Comparison of ENCODE assay signal across 24 mouse cellular contexts in genomic region chr9:83646691-83647090, GRCm38 (mm10).
"Had no signal": no experiment of that assay in that cellular context is flagged by ENCODE, and none has a peak within 500 bp of the region (broad histone marks: within the 10 kb centered on the region; RNA-seq: fewer than 3 reads in every experiment).

No protein-coding gene starts in this region.

- H3K27ac ChIP-seq: heart, embryonic 10.5 days; hindbrain, embryonic 14.5 days; kidney, embryonic 15.5 days; kidney, postnatal 0 days; limb, embryonic 13.5 days; limb, embryonic 15.5 days; liver, embryonic 12.5 days; liver, embryonic 14.5 days had no signal

- H3K9ac ChIP-seq: forebrain, postnatal 0 days; heart, embryonic 12.5 days; hindbrain, embryonic 14.5 days; kidney, embryonic 15.5 days; limb, embryonic 13.5 days; limb, embryonic 15.5 days; liver, embryonic 12.5 days; liver, embryonic 14.5 days had no signal

- H3K4me1 ChIP-seq: liver, embryonic 12.5 days had no signal

- H3K9me3 ChIP-seq: heart, embryonic 10.5 days; heart, embryonic 12.5 days; kidney, embryonic 15.5 days; limb, embryonic 13.5 days; limb, embryonic 15.5 days; liver, embryonic 12.5 days had no signal

- H3K27me3 ChIP-seq: heart, embryonic 12.5 days; kidney, embryonic 15.5 days; limb, embryonic 13.5 days; limb, embryonic 15.5 days; liver, embryonic 12.5 days had no signal

- ATAC-seq: forebrain, postnatal 0 days; hindbrain, embryonic 16.5 days; intestine, embryonic 16.5 days; liver, embryonic 12.5 days had no signal

- H3K36me3 ChIP-seq: heart, embryonic 10.5 days; heart, embryonic 12.5 days; kidney, embryonic 15.5 days; limb, embryonic 13.5 days; limb, embryonic 15.5 days; liver, embryonic 12.5 days had no signal

- DNase-seq: forebrain, postnatal 0 days; gastrocnemius, postnatal 14 days; gastrocnemius, postnatal 36 days; heart, adult 18-20 months; heart, postnatal 10 days; heart, postnatal 36 days; kidney, adult 11 months; kidney, adult 2 months; kidney, adult 9 months; kidney, postnatal 14 days; kidney, postnatal 36 days; layer of hippocampus, postnatal 36 days; left cerebral cortex, postnatal 4 days had no signal

- H3K4me3 ChIP-seq: heart, embryonic 10.5 days; heart, embryonic 12.5 days; kidney, embryonic 15.5 days; limb, embryonic 13.5 days; limb, embryonic 15.5 days; liver, embryonic 12.5 days had no signal

- H3K4me2 ChIP-seq: heart, embryonic 12.5 days; hindbrain, embryonic 14.5 days; kidney, embryonic 15.5 days; limb, embryonic 13.5 days; limb, embryonic 15.5 days; liver, embryonic 12.5 days had no signal
